Mouse (Mus musculus) bone marrow macrophage, adult 2 months (primary cell): ENCODE data around the gene AU040320. TPM values are rescaled to one million over a fixed set of nuclear protein-coding genes. Genes with fewer than 3 reads are reported as not detected.

Experiments used
- H3K27ac ChIP-seq: 2 replicates; pipeline ENCODE4 v1.5.1; 2012; ENCODE audit warnings: low read depth, low read length; ENCODE audit not compliant: insufficient read depth
- H3K4me1 ChIP-seq: 2 replicates; pipeline ENCODE4 v1.6.1; 2012; ENCODE audit warnings: low read length; ENCODE audit not compliant: control insufficient read depth, insufficient read depth
- H3K4me3 ChIP-seq: 2 replicates; pipeline ENCODE4 v1.5.1; 2012; ENCODE audit warnings: mild to moderate bottlenecking, low read length, moderate library complexity; ENCODE audit not compliant: insufficient read depth
- CTCF ChIP-seq: IDR thresholded peaks from 2 replicates; pipeline ENCODE4 v1.5.1; 2012; ENCODE audit warnings: low read depth, mild to moderate bottlenecking, low read length, moderate library complexity
- POLR2A ChIP-seq: IDR thresholded peaks from 2 replicates; pipeline ENCODE4 v1.6.1; 2012; ENCODE audit warnings: mild to moderate bottlenecking, low read depth, low read length, borderline replicate concordance
- polyA plus RNA-seq: library from polyadenylated mRNA; stranded (reverse); fragments of >200 nt; gene quantifications from 2 replicates; pipeline ENCODE4 v1.2.4, GENCODE M21; 2012; ENCODE audit not compliant: missing spikeins, insufficient read depth, insufficient read length

Gene AU040320
- 25.3 and 30.6 TPM in 2 replicates for polyA plus RNA-seq

GRCm38 (mm10) chr4:126753268-126754230, at the start of gene AU040320, which contains the start of gene Ncdn:
AU040320 (plus strand) TSS chr4:126753544.
Ncdn (minus strand) TSS chr4:126753438.
- TF ChIP-seq CTCF (no peak), POLR2A (no peak)
- peak within 1 kb of the TSS; percentile 94 for H3K4me3 ChIP-seq
- peak within 1 kb of the TSS; percentile 92 for H3K27ac ChIP-seq
- H3K4me1 ChIP-seq, result no peaks in the 10 kb centered on the region

GRCm38 (mm10) chr4:126706630-126707438, 46.5 kb upstream of the AU040320 start:
- Histone ChIP-seq H3K4me1 (peaks cover 6% of the 10 kb centered on the region), H3K4me3 (no peak overlapping the region), H3K27ac (no peak overlapping the region)
- TF ChIP-seq CTCF (no peak), POLR2A (no peak)

GRCm38 (mm10) chr4:126707439-126707826, 45.9 kb upstream of the AU040320 start:
- Histone ChIP-seq H3K4me3 (no peak overlapping the region), H3K4me1 (peaks cover 2% of the 10 kb centered on the region), H3K27ac (no peak overlapping the region)
- TF ChIP-seq POLR2A (no peak), CTCF (no peak)

GRCm38 (mm10) chr4:126732111-126732510, 21.2 kb upstream of the AU040320 start:
- Histone ChIP-seq H3K27ac (no peak overlapping the region), H3K4me3 (no peak overlapping the region), H3K4me1 (no peaks in the 10 kb centered on the region)
- TF ChIP-seq POLR2A (no peak), CTCF (no peak)

GRCm38 (mm10) chr4:126732531-126733380, 20.6 kb upstream of the AU040320 start:
- Histone ChIP-seq H3K4me3 (no peak overlapping the region), H3K4me1 (no peaks in the 10 kb centered on the region), H3K27ac (no peak overlapping the region)
- no peak for TF ChIP-seq CTCF
- no peak for TF ChIP-seq POLR2A

GRCm38 (mm10) chr4:126734001-126734603, 19.2 kb upstream of the AU040320 start:
- no peak for TF ChIP-seq POLR2A
- TF ChIP-seq CTCF, result no peak
- Histone ChIP-seq H3K4me3 (no peak overlapping the region), H3K27ac (no peak overlapping the region), H3K4me1 (no peaks in the 10 kb centered on the region)

- TF ChIP-seq CTCF (no peak), POLR2A (no peak)
- Histone ChIP-seq H3K27ac (no peak overlapping the region), H3K4me3 (no peak overlapping the region), H3K4me1 (no peaks in the 10 kb centered on the region)
These were observed 18.5 kb upstream of the AU040320 start for GRCm38 (mm10) chr4:126734700-126735381.

GRCm38 (mm10) chr4:126735382-126736000, 17.9 kb upstream of the AU040320 start:
- Histone ChIP-seq H3K4me1 (no peaks in the 10 kb centered on the region), H3K4me3 (peak overlapping the region; percentile 8; the same call in 1 of the 2 replicates), H3K27ac (no peak overlapping the region)
- TF ChIP-seq POLR2A (no peak), CTCF (no peak)
